Mouse (Mus musculus) left cerebral cortex, postnatal 14 days (tissue): Measurements from ENCODE around the gene Cacng8. TPM values are rescaled to one million over a fixed set of nuclear protein-coding genes. Genes with fewer than 3 reads are reported as not detected.

Experiments used
- DNase-seq, 2 experiments: peaks; one replicate each; pipeline ENCODE4 v3.0.0; 2021 to 2022; ENCODE audit warnings: low spot score in 2 of 2, mixed read lengths in 1 of 2
- intact Hi-C: fragments of 180-260 bp; cut with DNase I; formaldehyde crosslinking; loops from one replicate; pipeline ENCODE4 v1.15.1; 2025
- microRNA-seq, 2 experiments: library from miRNA; unstranded; fragments of <30 nt; microRNA quantifications; one replicate each; pipeline ENCODE4 v1.2.0; 2022
- total RNA-seq, 2 experiments: library from RNA; stranded (reverse); gene quantifications; 2 replicates each; pipeline ENCODE4 v1.2.3; 2021

Gene Cacng8
- total RNA-seq, 2 experiments from 2014 or later: 176 to 203 TPM

DNA sequence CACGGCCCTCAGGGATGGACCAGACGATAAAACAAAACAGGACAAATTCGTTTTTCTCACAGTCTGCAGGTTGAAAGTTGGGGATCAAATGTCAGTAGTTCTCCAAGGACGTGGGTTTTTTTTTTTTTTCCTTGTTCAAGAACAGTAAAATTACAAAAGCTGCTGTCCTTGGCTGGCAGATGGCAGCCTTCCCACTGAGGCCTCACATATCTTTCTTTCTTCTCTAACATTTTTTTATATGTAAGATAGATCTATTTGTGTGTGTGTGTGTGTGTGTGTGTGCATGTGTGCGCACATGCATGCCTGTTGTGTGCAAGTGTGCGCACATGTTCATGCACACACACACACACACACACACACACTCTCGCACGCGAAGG lies 67.3 kb downstream of the Cacng8 start:
- DNase-seq: no peak
- intact Hi-C loops: no loop called here

- intact Hi-C loops: no loop called here
- DNase-seq: peak; percentile 64 to 65
Observed at GRCm38 (mm10) chr7:3460261-3460660, 69.8 kb downstream of the Cacng8 start.

GRCm38 (mm10) chr7:3463306-3463705 lies 72.8 kb downstream of the Cacng8 start:
- intact Hi-C loops: no loop called here
- DNase-seq: no peak

Small RNAs within 50 kb of the gene (microRNA-seq; reads per million reads assigned to microRNA genes)
- gene Gm23450: 300 to 317 reads per million in 2 experiments

Other genes starting within 250 kb of the Cacng8 start
- gene AU018091, start 221.5 kb upstream of the Cacng8 start, total RNA-seq: not detected
- gene Nlrp12, start 140.9 kb upstream of the Cacng8 start, total RNA-seq: under 1 TPM; 0.08 to 0.13 TPM
- gene Myadm, start 101.6 kb upstream of the Cacng8 start, total RNA-seq: 100 to 1,000 TPM in 1 of 2 experiments, 10 to 100 TPM in 1; 97.5 to 101 TPM
- 100 to 1,000 TPM; 352 to 363 TPM for gene Prkcg, start 101.5 kb upstream of the Cacng8 start, total RNA-seq
- gene Cacng7, start 57.7 kb upstream of the Cacng8 start, total RNA-seq: 100 to 1,000 TPM; 149 to 171 TPM
- gene Cacng6, start 33.5 kb downstream of the Cacng8 start, total RNA-seq: 1 to 10 TPM; 2.0 to 2.7 TPM
- not detected for gene Tarm1, start 111.9 kb downstream of the Cacng8 start, total RNA-seq
- gene Oscar, start 225.5 kb downstream of the Cacng8 start, total RNA-seq: 1 to 10 TPM; 1.2 to 1.8 TPM
- gene Ndufa3, start 226.7 kb downstream of the Cacng8 start, total RNA-seq: 100 to 1,000 TPM; 546 to 598 TPM
- gene Tfpt, start 239.2 kb downstream of the Cacng8 start, total RNA-seq: 10 to 100 TPM; 37.0 to 43.8 TPM
- 10 to 100 TPM; 50.9 to 51.1 TPM for gene Prpf31, start 239.3 kb downstream of the Cacng8 start, total RNA-seq